Mouse (Mus musculus) ES-Bruce4 (cell line): ENCODE measurements at regions not wholly inside any gene's neighbourhood (a gene's known extent, or its start where the extent isn't known, plus 50 kb on each side); places are given as distances from the start of the nearest gene placed in this dataset.

ENCODE experiments used
- CTCF ChIP-seq: IDR thresholded peaks from one replicate; pipeline ENCODE4 v1.8.1; 2011; ENCODE audit warnings: low read depth, low read length
- EP300 ChIP-seq: IDR thresholded peaks from 2 replicates; pipeline ENCODE4 v1.6.1; 2011; ENCODE audit warnings: low read depth, low read length; ENCODE audit not compliant: insufficient read depth

GRCm38 (mm10) chr6:100490920-100491712, 179.8 kb downstream of the Shq1 start:
- no peak for TF ChIP-seq CTCF
- no peak for TF ChIP-seq EP300
